Mouse (Mus musculus) embryo, embryonic 10.5 days (tissue): ENCODE measurements at regions not wholly inside any gene's neighbourhood (a gene's known extent, or its start where the extent isn't known, plus 50 kb on each side); places are given as distances from the start of the nearest gene placed in this dataset.
A peak's percentile ranks its signal among the peaks of the same experiment; 100 is the strongest.

Experiments used
- DNase-seq: peaks from one replicate; pipeline ENCODE4 v3.0.0-alpha.2; 2015; ENCODE audit warnings: low spot score

GRCm38 (mm10) chr7:77988177-77988576 lies 749.6 kb downstream of the Ntrk3 start:
- no peak for DNase-seq

GRCm38 (mm10) chr7:77966658-77967057 lies 771.2 kb downstream of the Ntrk3 start:
- no peak for DNase-seq

GRCm38 (mm10) chr7:77933366-77933765 lies 804.4 kb downstream of the Ntrk3 start:
- no peak for DNase-seq

- peak; percentile 7 for DNase-seq
These were observed 809.0 kb downstream of the Ntrk3 start for GRCm38 (mm10) chr7:77928479-77929467.

- DNase-seq = peak; percentile 0
These were observed 838.6 kb downstream of the Ntrk3 start for GRCm38 (mm10) chr7:77899231-77899630.

- DNase-seq = no peak
These were observed 849.3 kb downstream of the Ntrk3 start for GRCm38 (mm10) chr7:77888543-77888942.

- no peak for DNase-seq
These were observed 855.0 kb downstream of the Ntrk3 start for GRCm38 (mm10) chr7:77882605-77883354.

GRCm38 (mm10) chr7:77867518-77867917 lies 870.3 kb downstream of the Ntrk3 start:
- DNase-seq = peak; percentile 7

- DNase-seq = no peak
These were observed 876.0 kb downstream of the Ntrk3 start for GRCm38 (mm10) chr7:77861841-77862240.

GRCm38 (mm10) chr7:77858436-77858835 lies 879.4 kb downstream of the Ntrk3 start:
- DNase-seq = peak; percentile 32

- no peak for DNase-seq
These were observed 879.8 kb downstream of the Ntrk3 start for GRCm38 (mm10) chr7:77857979-77858378.

- peak; percentile 11 for DNase-seq
These were observed 882.1 kb downstream of the Ntrk3 start for GRCm38 (mm10) chr7:77855653-77856239.

- no peak for DNase-seq
These were observed 882.7 kb downstream of the Ntrk3 start for GRCm38 (mm10) chr7:77855077-77855476.

GRCm38 (mm10) chr7:77824261-77824959 lies 913.4 kb downstream of the Ntrk3 start:
- DNase-seq = no peak

GRCm38 (mm10) chr7:77812052-77812903 lies 925.5 kb downstream of the Ntrk3 start:
- DNase-seq = peak; percentile 79

GRCm38 (mm10) chr7:77786801-77787200 lies 951.0 kb downstream of the Ntrk3 start:
- no peak for DNase-seq

- DNase-seq = peak; percentile 61
These were observed 965.9 kb downstream of the Ntrk3 start for GRCm38 (mm10) chr7:77771711-77772449.

GRCm38 (mm10) chr7:77738996-77739765 lies 998.6 kb downstream of the Ntrk3 start:
- DNase-seq = no peak
